Mouse (Mus musculus): ENCODE measurements at regions not wholly inside any gene's neighbourhood (a gene's known extent, or its start where the extent isn't known, plus 50 kb on each side); places are given as distances from the start of the nearest gene placed in this dataset.

GRCm38 (mm10) chr2:173988641-173989336 lies 87.3 kb upstream of the Stx16 start:
- WGBS (ENCODE audit: insufficient replicate concordance): 58% methylated on average over 11 of the region's 11 CpGs
- Histone ChIP-seq H3K27ac (no peak overlapping the region), H3K27me3 (ENCODE audit: control insufficient read depth, insufficient read depth, low read length) (no peaks in the 10 kb centered on the region), H3K9me3 (ENCODE audit: control insufficient read depth, low read length) (no peaks in the 10 kb centered on the region), H3K9ac (replicated peaks) (no peak overlapping the region), H3K4me3 (ENCODE audit: insufficient read depth in 1 of 2, low read depth in 2 of 2, low read length in 2 of 2) (no peak overlapping the region), H3K4me1 (replicated peaks; ENCODE audit: control insufficient read depth in 2 of 2, insufficient read depth in 2 of 2, low read length in 1 of 2) (peaks cover 0 to 4% of the 10 kb centered on the region in 2 experiments; a peak in 1 of 4 replicates), H3K36me3 (replicated peaks; ENCODE audit: control insufficient read depth, insufficient read depth, low read depth) (no peaks in the 10 kb centered on the region), H3K4me2 (ENCODE audit: low read depth) (no peak overlapping the region)
- no peak for ATAC-seq (ENCODE audit: insufficient read depth)
- no peak for TF ChIP-seq EP300 (IDR thresholded peaks at IDR 0.05; ENCODE audit: low read depth)
- DNase-seq (ENCODE audit: low read depth in 3 of 3, low spot score in 3 of 3): no peak

- Histone ChIP-seq H3K4me3 (ENCODE audit: insufficient read depth in 1 of 2, low read depth in 2 of 2, low read length in 2 of 2) (no peak overlapping the region), H3K27me3 (ENCODE audit: control insufficient read depth, insufficient read depth, low read length) (no peaks in the 10 kb centered on the region), H3K27ac (no peak overlapping the region), H3K4me2 (ENCODE audit: low read depth) (no peak overlapping the region), H3K9ac (replicated peaks) (no peak overlapping the region), H3K9me3 (ENCODE audit: control insufficient read depth, low read length) (no peaks in the 10 kb centered on the region), H3K4me1 (replicated peaks; ENCODE audit: control insufficient read depth in 2 of 2, insufficient read depth in 2 of 2, low read length in 1 of 2) (peaks cover 0 to 4% of the 10 kb centered on the region in 2 experiments; a peak in 1 of 4 replicates), H3K36me3 (replicated peaks; ENCODE audit: control insufficient read depth, insufficient read depth, low read depth) (no peaks in the 10 kb centered on the region)
- WGBS (ENCODE audit: insufficient replicate concordance): 69% methylated on average over 4 of the region's 4 CpGs
- no peak for ATAC-seq (ENCODE audit: insufficient read depth)
- no peak for DNase-seq (ENCODE audit: low read depth in 3 of 3, low spot score in 3 of 3)
- no peak for TF ChIP-seq CTCF (IDR thresholded peaks at IDR 0.05; ENCODE audit: low read depth)
- no peak for TF ChIP-seq EP300 (IDR thresholded peaks at IDR 0.05; ENCODE audit: low read depth)
These were observed 85.4 kb upstream of the Stx16 start for GRCm38 (mm10) chr2:173990664-173991063.

- no peak for DNase-seq (ENCODE audit: low read depth in 3 of 3, low spot score in 3 of 3)
- no peak for ATAC-seq (ENCODE audit: insufficient read depth)
These were observed 84.7 kb upstream of the Stx16 start for GRCm38 (mm10) chr2:173991447-173991846.

GRCm38 (mm10) chr2:173992041-173992440 lies 84.1 kb upstream of the Stx16 start:
- ATAC-seq (ENCODE audit: insufficient read depth) (no peak), DNase-seq (ENCODE audit: low read depth in 3 of 3, low spot score in 3 of 3) (no peak)

More at GRCm38 (mm10) chr2:173991447-173991846, 84.7 kb upstream of the Stx16 start:
- no peak overlapping the region for H3K4me2 ChIP-seq (ENCODE audit: low read depth)
- no peak for TF ChIP-seq CTCF (IDR thresholded peaks at IDR 0.05; ENCODE audit: low read depth)
- no peak for TF ChIP-seq EP300 (IDR thresholded peaks at IDR 0.05; ENCODE audit: low read depth)
- no peak overlapping the region for H3K4me3 ChIP-seq (ENCODE audit: insufficient read depth in 1 of 2, low read depth in 2 of 2, low read length in 2 of 2)
- peaks cover 0 to 4% of the 10 kb centered on the region in 2 experiments; a peak in 1 of 4 replicates for H3K4me1 ChIP-seq (replicated peaks; ENCODE audit: control insufficient read depth in 2 of 2, insufficient read depth in 2 of 2, low read length in 1 of 2)
- H3K9me3 ChIP-seq (ENCODE audit: control insufficient read depth, low read length): no peaks in the 10 kb centered on the region
- no peaks in the 10 kb centered on the region for H3K27me3 ChIP-seq (ENCODE audit: control insufficient read depth, insufficient read depth, low read length)
- no peaks in the 10 kb centered on the region for H3K36me3 ChIP-seq (replicated peaks; ENCODE audit: control insufficient read depth, insufficient read depth, low read depth)
- H3K9ac ChIP-seq (replicated peaks): no peak overlapping the region
- 79% methylated on average over 15 of the region's 15 CpGs for WGBS (ENCODE audit: insufficient replicate concordance)
- no peak overlapping the region for H3K27ac ChIP-seq

GRCm38 (mm10) chr2:173993431-173993955 lies 82.6 kb upstream of the Stx16 start:
- Histone ChIP-seq H3K4me3 (ENCODE audit: insufficient read depth in 1 of 2, low read depth in 2 of 2, low read length in 2 of 2) (no peak overlapping the region), H3K27ac (no peak overlapping the region), H3K9ac (replicated peaks) (no peak overlapping the region), H3K4me2 (ENCODE audit: low read depth) (no peak overlapping the region), H3K9me3 (ENCODE audit: control insufficient read depth, low read length) (no peaks in the 10 kb centered on the region), H3K36me3 (replicated peaks; ENCODE audit: control insufficient read depth, insufficient read depth, low read depth) (no peaks in the 10 kb centered on the region), H3K4me1 (replicated peaks; ENCODE audit: control insufficient read depth in 2 of 2, insufficient read depth in 2 of 2, low read length in 1 of 2) (peaks cover 0 to 4% of the 10 kb centered on the region in 2 experiments; a peak in 1 of 4 replicates), H3K27me3 (ENCODE audit: control insufficient read depth, insufficient read depth, low read length) (no peaks in the 10 kb centered on the region)
- DNase-seq (ENCODE audit: low read depth in 3 of 3, low spot score in 3 of 3): no peak
- WGBS (ENCODE audit: insufficient replicate concordance): 51% methylated on average over 5 of the region's 5 CpGs
- no peak for ATAC-seq (ENCODE audit: insufficient read depth)
- no peak for TF ChIP-seq EP300 (IDR thresholded peaks at IDR 0.05; ENCODE audit: low read depth)

More at GRCm38 (mm10) chr2:173992041-173992440, 84.1 kb upstream of the Stx16 start:
- H3K27ac ChIP-seq: no peak overlapping the region
- 59% methylated on average over 5 of the region's 5 CpGs for WGBS (ENCODE audit: insufficient replicate concordance)
- H3K9me3 ChIP-seq (ENCODE audit: control insufficient read depth, low read length): no peaks in the 10 kb centered on the region
- H3K4me1 ChIP-seq (replicated peaks; ENCODE audit: control insufficient read depth in 2 of 2, insufficient read depth in 2 of 2, low read length in 1 of 2): peaks cover 0 to 4% of the 10 kb centered on the region in 2 experiments; a peak in 1 of 4 replicates
- H3K36me3 ChIP-seq (replicated peaks; ENCODE audit: control insufficient read depth, insufficient read depth, low read depth): no peaks in the 10 kb centered on the region
- no peaks in the 10 kb centered on the region for H3K27me3 ChIP-seq (ENCODE audit: control insufficient read depth, insufficient read depth, low read length)
- TF ChIP-seq CTCF (IDR thresholded peaks at IDR 0.05; ENCODE audit: low read depth) (no peak), EP300 (IDR thresholded peaks at IDR 0.05; ENCODE audit: low read depth) (no peak)
- H3K4me2 ChIP-seq (ENCODE audit: low read depth): no peak overlapping the region
- no peak overlapping the region for H3K9ac ChIP-seq (replicated peaks)
- no peak overlapping the region for H3K4me3 ChIP-seq (ENCODE audit: insufficient read depth in 1 of 2, low read depth in 2 of 2, low read length in 2 of 2)

Measured in liver, embryonic 14.5 days (tissue).